Mouse (Mus musculus): ENCODE results near the gene Zswim5. TPM values are rescaled to one million over a fixed set of nuclear protein-coding genes. Genes with fewer than 3 reads are reported as not detected.
"Not testable (repeated sequence)": the region's sequence is repeated elsewhere in the genome, so short reads cannot be mapped to it uniquely, and the experiment has no call there.

The Zswim5 gene
- polyA plus RNA-seq (2015; fragmentation: Nextera tagmentation; extraction: Ambion mirVana) = 0.44 and 0.56 TPM in 2 replicates

- Histone ChIP-seq H3K9ac (ENCODE audit: low read length) (peak within 1 kb of the TSS; percentile 80), H3K4me2 (ENCODE audit: low read depth, low read length) (peak within 1 kb of the TSS; percentile 99), H3K9me3 (replicated peaks; ENCODE audit: control insufficient read depth, low read length) (no peaks in the 10 kb centered on the region), H3K36me3 (ENCODE audit: control insufficient read depth, insufficient read depth, low read length) (no peaks in the 10 kb centered on the region), H3K4me3 (replicated peaks; ENCODE audit: low read length) (peak within 1 kb of the TSS; percentile 85), H3K27ac (ENCODE audit: low read length) (peak within 1 kb of the TSS; percentile 33; the same call in 1 of the 2 replicates), H3K27me3 (ENCODE audit: control insufficient read depth, insufficient read depth, low read length) (0 out of 2 replicates have a peak, but pooled peaks cover 4% of the 10 kb centered on the region), H3K4me1 (ENCODE audit: control insufficient read depth, insufficient read depth, low read length) (peaks cover 4% of the 10 kb centered on the region; the same call in 1 of the 2 replicates)
- under 1% methylated on average over 97 of the region's 104 CpGs for WGBS
- peak; percentile 92 for ATAC-seq (ENCODE audit: insufficient read depth, low FRiP score)
Observed at GRCm38 (mm10) chr4:116876995-116877728, at the start of gene Zswim5. TSS of gene Zswim5 (plus strand) at chr4:116877376.

- H3K27ac ChIP-seq (ENCODE audit: low read length) = no peak overlapping the region
- H3K4me2 ChIP-seq (ENCODE audit: low read depth, low read length) = no peak overlapping the region
- H3K9ac ChIP-seq (ENCODE audit: low read length) = no peak overlapping the region
- peaks cover 6% of the 10 kb centered on the region; the same call in 1 of the 2 replicates for H3K4me1 ChIP-seq (ENCODE audit: control insufficient read depth, insufficient read depth, low read length)
- ATAC-seq (ENCODE audit: insufficient read depth, low FRiP score) = peak; percentile 34; the same call in 1 of the 2 replicates
- H3K9me3 ChIP-seq (replicated peaks; ENCODE audit: control insufficient read depth, low read length) = no peaks in the 10 kb centered on the region
- H3K27me3 ChIP-seq (ENCODE audit: control insufficient read depth, insufficient read depth, low read length) = no peaks in the 10 kb centered on the region
- WGBS = 1% methylated on average over 4 of the region's 4 CpGs
- H3K36me3 ChIP-seq (ENCODE audit: control insufficient read depth, insufficient read depth, low read length) = no peaks in the 10 kb centered on the region
- H3K4me3 ChIP-seq (replicated peaks; ENCODE audit: low read length) = no peak overlapping the region
Observed at GRCm38 (mm10) chr4:116827819-116828218, 49.4 kb upstream of the Zswim5 start.

GRCm38 (mm10) chr4:116829364-116830069 lies 47.7 kb upstream of the Zswim5 start:
- no peak overlapping the region for H3K4me2 ChIP-seq (ENCODE audit: low read depth, low read length)
- 44% methylated on average over 6 of the region's 6 CpGs for WGBS

GRCm38 (mm10) chr4:116830070-116830368 lies 47.2 kb upstream of the Zswim5 start:
- Histone ChIP-seq H3K36me3 (ENCODE audit: control insufficient read depth, insufficient read depth, low read length) (no peaks in the 10 kb centered on the region), H3K4me2 (ENCODE audit: low read depth, low read length) (no peak overlapping the region), H3K4me3 (replicated peaks; ENCODE audit: low read length) (no peak overlapping the region), H3K27ac (ENCODE audit: low read length) (no peak overlapping the region), H3K27me3 (ENCODE audit: control insufficient read depth, insufficient read depth, low read length) (no peaks in the 10 kb centered on the region), H3K9ac (ENCODE audit: low read length) (0 out of 2 replicates have a peak overlapping the region, but pooled peaks have one; percentile 25), H3K9me3 (replicated peaks; ENCODE audit: control insufficient read depth, low read length) (no peaks in the 10 kb centered on the region), H3K4me1 (ENCODE audit: control insufficient read depth, insufficient read depth, low read length) (peaks cover 3% of the 10 kb centered on the region; the same call in 1 of the 2 replicates)
- WGBS = 30% methylated on average over 6 of the region's 6 CpGs
- ATAC-seq (ENCODE audit: insufficient read depth, low FRiP score) = no peak

More at GRCm38 (mm10) chr4:116829364-116830069, 47.7 kb upstream of the Zswim5 start:
- no peak overlapping the region for H3K27ac ChIP-seq (ENCODE audit: low read length)
- H3K9me3 ChIP-seq (replicated peaks; ENCODE audit: control insufficient read depth, low read length) = no peaks in the 10 kb centered on the region
- no peak for ATAC-seq (ENCODE audit: insufficient read depth, low FRiP score)
- 0 out of 2 replicates have a peak overlapping the region, but pooled peaks have one; percentile 25 for H3K9ac ChIP-seq (ENCODE audit: low read length)
- no peak overlapping the region for H3K4me3 ChIP-seq (replicated peaks; ENCODE audit: low read length)
- H3K4me1 ChIP-seq (ENCODE audit: control insufficient read depth, insufficient read depth, low read length) = peaks cover 3% of the 10 kb centered on the region; the same call in 1 of the 2 replicates
- H3K27me3 ChIP-seq (ENCODE audit: control insufficient read depth, insufficient read depth, low read length) = no peaks in the 10 kb centered on the region
- no peaks in the 10 kb centered on the region for H3K36me3 ChIP-seq (ENCODE audit: control insufficient read depth, insufficient read depth, low read length)

GRCm38 (mm10) chr4:116838999-116839398 lies 38.2 kb upstream of the Zswim5 start:
- Histone ChIP-seq H3K27me3 (ENCODE audit: control insufficient read depth, insufficient read depth, low read length) (peaks cover 12% of the 10 kb centered on the region), H3K27ac (ENCODE audit: low read length) (no peak overlapping the region), H3K9me3 (replicated peaks; ENCODE audit: control insufficient read depth, low read length) (no peaks in the 10 kb centered on the region), H3K9ac (ENCODE audit: low read length) (no peak overlapping the region), H3K4me1 (ENCODE audit: control insufficient read depth, insufficient read depth, low read length) (no peaks in the 10 kb centered on the region), H3K4me3 (replicated peaks; ENCODE audit: low read length) (no peak overlapping the region), H3K4me2 (ENCODE audit: low read depth, low read length) (no peak overlapping the region), H3K36me3 (ENCODE audit: control insufficient read depth, insufficient read depth, low read length) (no peaks in the 10 kb centered on the region)
- 22% methylated on average over 2 of the region's 2 CpGs for WGBS
- ATAC-seq (ENCODE audit: insufficient read depth, low FRiP score) = no peak

GRCm38 (mm10) chr4:116840096-116840495 lies 37.1 kb upstream of the Zswim5 start:
- H3K4me3 ChIP-seq (replicated peaks; ENCODE audit: low read length); H3K27ac ChIP-seq (ENCODE audit: low read length); H3K9ac ChIP-seq (ENCODE audit: low read length); H3K4me1 ChIP-seq (ENCODE audit: control insufficient read depth, insufficient read depth, low read length); ATAC-seq (ENCODE audit: insufficient read depth, low FRiP score); H3K9me3 ChIP-seq (replicated peaks; ENCODE audit: control insufficient read depth, low read length); H3K36me3 ChIP-seq (ENCODE audit: control insufficient read depth, insufficient read depth, low read length): not testable (repeated sequence)
- Histone ChIP-seq H3K4me2 (ENCODE audit: low read depth, low read length) (0 out of 2 replicates have a peak overlapping the region, but pooled peaks have one; percentile 19), H3K27me3 (ENCODE audit: control insufficient read depth, insufficient read depth, low read length) (peaks cover 12% of the 10 kb centered on the region)
- 23% methylated on average over 20 of the region's 29 CpGs for WGBS

GRCm38 (mm10) chr4:116840841-116841240 lies 36.3 kb upstream of the Zswim5 start:
- Histone ChIP-seq H3K27me3 (ENCODE audit: control insufficient read depth, insufficient read depth, low read length) (peaks cover 12% of the 10 kb centered on the region), H3K4me2 (ENCODE audit: low read depth, low read length) (no peak overlapping the region), H3K36me3 (ENCODE audit: control insufficient read depth, insufficient read depth, low read length) (no peaks in the 10 kb centered on the region), H3K9ac (ENCODE audit: low read length) (no peak overlapping the region), H3K4me1 (ENCODE audit: control insufficient read depth, insufficient read depth, low read length) (no peaks in the 10 kb centered on the region), H3K4me3 (replicated peaks; ENCODE audit: low read length) (no peak overlapping the region), H3K27ac (ENCODE audit: low read length) (no peak overlapping the region), H3K9me3 (replicated peaks; ENCODE audit: control insufficient read depth, low read length) (no peaks in the 10 kb centered on the region)
- ATAC-seq (ENCODE audit: insufficient read depth, low FRiP score) = no peak
- 71% methylated on average over 6 of the region's 6 CpGs for WGBS

GRCm38 (mm10) chr4:116844324-116844723 lies 32.9 kb upstream of the Zswim5 start:
- H3K9ac ChIP-seq (ENCODE audit: low read length) = no peak overlapping the region
- 87% methylated on average over 3 of the region's 3 CpGs for WGBS
- H3K9me3 ChIP-seq (replicated peaks; ENCODE audit: control insufficient read depth, low read length) = no peaks in the 10 kb centered on the region
- no peak overlapping the region for H3K4me2 ChIP-seq (ENCODE audit: low read depth, low read length)
- H3K27ac ChIP-seq (ENCODE audit: low read length) = no peak overlapping the region
- no peaks in the 10 kb centered on the region for H3K36me3 ChIP-seq (ENCODE audit: control insufficient read depth, insufficient read depth, low read length)
- peaks cover 11% of the 10 kb centered on the region for H3K27me3 ChIP-seq (ENCODE audit: control insufficient read depth, insufficient read depth, low read length)
- no peak overlapping the region for H3K4me3 ChIP-seq (replicated peaks; ENCODE audit: low read length)
- ATAC-seq (ENCODE audit: insufficient read depth, low FRiP score) = no peak
- no peaks in the 10 kb centered on the region for H3K4me1 ChIP-seq (ENCODE audit: control insufficient read depth, insufficient read depth, low read length)

- WGBS = 80% methylated on average over 3 of the region's 3 CpGs
- Histone ChIP-seq H3K27ac (ENCODE audit: low read length) (no peak overlapping the region), H3K4me3 (replicated peaks; ENCODE audit: low read length) (no peak overlapping the region), H3K27me3 (ENCODE audit: control insufficient read depth, insufficient read depth, low read length) (no peaks in the 10 kb centered on the region), H3K4me1 (ENCODE audit: control insufficient read depth, insufficient read depth, low read length) (no peaks in the 10 kb centered on the region), H3K9me3 (replicated peaks; ENCODE audit: control insufficient read depth, low read length) (no peaks in the 10 kb centered on the region), H3K36me3 (ENCODE audit: control insufficient read depth, insufficient read depth, low read length) (no peaks in the 10 kb centered on the region), H3K9ac (ENCODE audit: low read length) (no peak overlapping the region), H3K4me2 (ENCODE audit: low read depth, low read length) (no peak overlapping the region)
- no peak for ATAC-seq (ENCODE audit: insufficient read depth, low FRiP score)
Observed at GRCm38 (mm10) chr4:116849901-116850300, 27.3 kb upstream of the Zswim5 start.
